Mouse (Mus musculus) ovary, postnatal 10 days (tissue): ENCODE measurements around the gene 4933416C03Rik.

Source experiments
- DNase-seq: peaks from one replicate; pipeline ENCODE4 v3.0.0; 2022; ENCODE audit warnings: low spot score

The 4933416C03Rik gene

DNA sequence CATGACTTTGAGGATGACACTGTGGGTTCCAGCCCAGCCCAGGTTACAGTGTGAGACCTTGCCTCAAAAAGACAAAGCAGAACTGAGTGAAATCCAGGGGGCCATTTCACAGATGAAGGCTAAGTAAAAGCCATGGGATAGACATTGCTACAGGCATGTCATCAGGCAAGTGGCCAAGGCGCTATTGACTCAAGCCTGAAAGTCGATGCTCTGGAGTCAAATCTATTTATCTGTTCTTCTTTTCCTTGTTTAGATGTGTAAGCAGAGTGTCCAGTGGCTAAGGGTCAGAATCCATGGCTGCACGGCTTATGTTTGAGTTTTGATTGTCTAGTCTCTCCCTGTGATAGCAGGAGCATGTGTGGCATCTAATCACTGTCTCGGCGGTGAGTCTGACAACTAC is 35.1 kb downstream of the 4933416C03Rik start:
- no peak for DNase-seq

- DNase-seq = no peak
These were observed 37.8 kb downstream of the 4933416C03Rik start for GRCm38 (mm10) chr10:116075954-116076353.
